Mouse (Mus musculus): ENCODE data around the gene Fgfr2. TPM values are rescaled to one million over a fixed set of nuclear protein-coding genes. Genes with fewer than 3 reads are reported as not detected.
A peak's percentile ranks its signal among the peaks of the same experiment; 100 is the strongest.

The Fgfr2 gene
- polyA plus RNA-seq, 1 experiment from 2014 or later, result 81.1 TPM

DNA sequence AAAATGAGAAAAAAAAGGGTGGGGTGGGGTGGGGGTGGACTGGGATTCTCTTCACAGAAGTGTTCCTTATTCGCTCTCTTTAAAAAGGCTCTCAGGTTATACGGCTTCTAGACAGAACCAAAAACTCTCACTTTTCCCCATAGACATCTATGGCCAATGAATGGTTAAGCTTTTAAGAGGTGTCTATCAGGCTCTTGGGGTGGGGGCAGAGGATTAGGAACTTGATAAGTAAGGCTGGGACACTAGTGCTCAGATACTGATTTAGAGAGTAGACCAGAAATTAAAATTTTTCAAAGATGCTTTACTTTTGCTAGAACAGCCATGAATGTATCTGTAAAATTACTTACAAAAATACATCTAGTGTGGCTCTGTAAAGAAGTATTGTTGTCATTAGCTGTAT, 528.8 kb downstream of the Fgfr2 start:
- no peak overlapping the region for H3K9ac ChIP-seq
- H3K27ac ChIP-seq, result no peak overlapping the region
- peaks cover 47% of the 10 kb centered on the region for H3K27me3 ChIP-seq
- no peaks in the 10 kb centered on the region for H3K9me3 ChIP-seq (replicated peaks)
- no peaks in the 10 kb centered on the region for H3K36me3 ChIP-seq
- no peak overlapping the region for H3K4me3 ChIP-seq
- no peak for ATAC-seq (ENCODE audit: low FRiP score)
- 93% methylated on average over 2 of the region's 2 CpGs for WGBS
- H3K4me2 ChIP-seq (replicated peaks), result no peak overlapping the region
- H3K4me1 ChIP-seq, result peaks cover 16% of the 10 kb centered on the region

DNA sequence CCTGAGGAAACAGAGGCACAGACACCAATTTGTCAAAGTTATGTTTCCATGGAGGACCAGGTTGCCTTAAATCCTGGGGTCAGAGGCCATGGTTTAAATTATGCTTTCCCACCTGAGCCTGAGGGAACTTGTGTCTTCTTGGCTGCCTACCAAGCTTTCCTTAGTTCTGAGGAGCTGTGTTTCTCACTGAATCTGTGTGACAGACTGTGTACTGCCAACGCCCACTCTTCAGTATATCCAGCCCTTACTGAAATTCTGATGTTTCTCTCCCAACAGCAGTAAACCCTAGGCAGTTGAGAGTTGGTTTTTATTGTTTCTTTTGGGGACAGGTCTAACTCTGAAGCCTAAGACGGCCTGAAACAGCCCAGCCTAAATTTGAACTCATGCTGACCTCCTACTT, 529.4 kb downstream of the Fgfr2 start:
- ATAC-seq (ENCODE audit: low FRiP score), result no peak
- no peak overlapping the region for H3K9ac ChIP-seq
- peaks cover 13% of the 10 kb centered on the region for H3K4me1 ChIP-seq
- no peaks in the 10 kb centered on the region for H3K9me3 ChIP-seq (replicated peaks)
- WGBS, result 78% methylated on average over 2 of the region's 2 CpGs
- H3K27me3 ChIP-seq, result peaks cover 41% of the 10 kb centered on the region
- no peaks in the 10 kb centered on the region for H3K36me3 ChIP-seq
- no peak overlapping the region for H3K4me2 ChIP-seq (replicated peaks)
- no peak overlapping the region for H3K27ac ChIP-seq
- no peak overlapping the region for H3K4me3 ChIP-seq

DNA sequence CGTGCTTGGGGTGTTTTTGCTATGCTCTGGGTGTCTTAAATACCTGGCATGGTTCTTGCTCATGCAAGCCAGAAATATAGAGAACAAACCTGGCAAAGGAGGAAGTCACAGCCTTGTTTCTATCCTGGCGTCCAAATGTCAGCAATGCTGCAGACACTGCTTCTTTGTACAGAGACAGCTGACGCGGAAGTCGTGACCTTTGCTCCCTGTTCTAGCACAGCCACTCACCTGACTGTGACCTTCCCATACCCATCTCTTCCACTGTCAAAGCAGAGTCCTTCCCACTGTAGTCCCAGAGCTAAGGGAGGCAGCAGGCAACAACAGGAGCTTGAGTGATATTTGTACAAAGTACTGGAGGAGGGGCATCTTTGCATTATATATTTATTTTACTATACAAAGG, 533.5 kb downstream of the Fgfr2 start:
- no peak overlapping the region for H3K27ac ChIP-seq
- H3K9ac ChIP-seq, result no peak overlapping the region
- H3K27me3 ChIP-seq, result peaks cover under 1% of the 10 kb centered on the region; the same call in 1 of the 2 replicates
- no peak overlapping the region for H3K4me3 ChIP-seq
- H3K36me3 ChIP-seq, result no peaks in the 10 kb centered on the region
- no peak for ATAC-seq (ENCODE audit: low FRiP score)
- H3K4me2 ChIP-seq (replicated peaks), result no peak overlapping the region
- H3K4me1 ChIP-seq, result no peaks in the 10 kb centered on the region
- no peaks in the 10 kb centered on the region for H3K9me3 ChIP-seq (replicated peaks)
- WGBS, result 58% methylated on average over 5 of the region's 5 CpGs

DNA sequence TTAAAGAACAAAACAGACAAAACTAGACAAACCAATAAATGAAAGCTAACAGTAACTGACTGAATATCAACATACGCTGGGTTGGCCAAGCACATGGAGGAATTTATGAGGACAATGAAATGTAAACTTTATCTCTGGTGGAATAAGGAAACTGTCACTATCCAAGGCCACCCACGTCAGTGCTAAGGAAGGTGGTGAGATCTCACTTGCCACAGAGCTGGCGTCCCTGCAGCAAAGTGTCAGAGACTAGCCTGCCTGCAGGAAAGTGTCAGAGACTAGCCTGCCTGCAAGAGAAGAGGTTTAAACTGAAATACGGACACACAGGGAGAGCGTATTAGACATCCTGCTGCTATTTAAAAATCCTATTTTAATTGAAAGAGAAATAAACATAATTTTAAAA, 536.0 kb downstream of the Fgfr2 start:
- no peak for ATAC-seq (ENCODE audit: low FRiP score)

DNA sequence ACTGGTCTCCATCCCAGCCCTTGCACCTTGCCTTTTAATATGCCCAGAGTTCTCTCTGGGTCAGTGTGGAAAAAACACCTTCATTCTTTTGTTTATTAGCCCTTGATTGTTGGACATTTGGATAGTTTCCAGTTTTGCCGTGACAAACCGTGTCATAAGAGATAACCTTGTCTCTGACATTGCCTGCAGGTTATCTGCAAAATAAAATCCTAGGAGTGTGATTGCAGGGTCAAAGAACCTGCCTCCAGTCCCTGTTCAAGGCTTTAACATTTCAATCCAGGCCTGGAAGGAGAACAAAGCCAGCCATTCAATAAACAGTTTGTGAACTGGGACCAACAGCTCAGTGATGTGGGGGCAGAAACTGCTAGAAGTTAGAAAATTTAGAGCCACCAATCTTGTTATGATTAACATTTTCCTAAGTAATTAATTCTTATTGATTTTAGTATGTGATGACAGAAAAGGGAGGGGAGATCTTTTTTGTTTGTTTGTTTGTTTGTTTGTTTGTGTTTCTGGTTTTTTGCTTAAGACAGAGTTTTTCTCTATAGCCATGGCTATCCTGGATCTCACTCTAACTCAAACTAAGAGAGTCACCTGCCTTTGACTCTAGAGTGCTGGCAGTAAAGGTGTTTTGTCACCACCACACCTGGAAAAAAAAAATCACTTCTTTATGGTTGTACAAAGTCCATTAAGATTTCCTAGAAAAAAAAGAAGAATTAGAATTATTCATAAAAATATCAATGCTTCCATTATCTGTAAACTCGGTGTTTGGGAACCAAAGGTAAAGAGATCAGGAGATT, 537.3 kb downstream of the Fgfr2 start:
- Histone ChIP-seq H3K27me3 (no peaks in the 10 kb centered on the region), H3K4me1 (no peaks in the 10 kb centered on the region), H3K36me3 (no peaks in the 10 kb centered on the region), H3K27ac (no peak overlapping the region), H3K9me3 (replicated peaks) (no peaks in the 10 kb centered on the region), H3K4me3 (no peak overlapping the region), H3K4me2 (replicated peaks) (no peak overlapping the region), H3K9ac (no peak overlapping the region)
- ATAC-seq (ENCODE audit: low FRiP score), result no peak
- 81% methylated on average over 3 of the region's 3 CpGs for WGBS

More for the DNA sequence above, 536.0 kb downstream of the Fgfr2 start:
- Histone ChIP-seq H3K9me3 (replicated peaks) (no peaks in the 10 kb centered on the region), H3K27me3 (no peaks in the 10 kb centered on the region), H3K4me3 (no peak overlapping the region), H3K4me2 (replicated peaks) (no peak overlapping the region), H3K36me3 (no peaks in the 10 kb centered on the region), H3K9ac (no peak overlapping the region), H3K4me1 (no peaks in the 10 kb centered on the region), H3K27ac (no peak overlapping the region)
- WGBS, result 76% methylated on average over 5 of the region's 5 CpGs

DNA sequence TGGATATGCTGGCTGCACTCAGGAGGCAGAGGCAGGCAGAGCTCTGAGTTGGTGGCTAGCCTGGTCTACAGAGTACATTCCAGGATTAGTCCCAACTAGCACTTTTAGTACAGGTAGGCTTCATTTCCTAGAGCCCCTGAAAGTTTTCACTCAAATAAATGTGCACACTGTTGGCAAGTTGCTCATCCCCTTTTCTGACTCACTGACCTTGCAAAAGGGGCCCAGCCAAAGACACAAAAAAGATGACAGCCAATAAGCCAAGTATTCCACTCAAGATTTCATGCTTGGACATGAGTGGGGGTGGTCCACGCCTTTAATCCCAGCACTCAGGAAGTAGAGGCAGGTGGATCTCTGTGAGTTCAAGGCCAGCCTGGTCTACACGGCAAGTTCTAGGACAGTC, 541.7 kb downstream of the Fgfr2 start:
- WGBS, result 96% methylated on average over 2 of the region's 2 CpGs
- Histone ChIP-seq H3K4me3 (no peak overlapping the region), H3K27ac (no peak overlapping the region), H3K4me2 (replicated peaks) (no peak overlapping the region), H3K27me3 (peaks cover 12% of the 10 kb centered on the region), H3K9ac (no peak overlapping the region), H3K36me3 (no peaks in the 10 kb centered on the region), H3K9me3 (replicated peaks) (no peaks in the 10 kb centered on the region; the same call in 1 of the 2 replicates), H3K4me1 (peaks cover 2% of the 10 kb centered on the region)
- ATAC-seq (ENCODE audit: low FRiP score), result no peak

DNA sequence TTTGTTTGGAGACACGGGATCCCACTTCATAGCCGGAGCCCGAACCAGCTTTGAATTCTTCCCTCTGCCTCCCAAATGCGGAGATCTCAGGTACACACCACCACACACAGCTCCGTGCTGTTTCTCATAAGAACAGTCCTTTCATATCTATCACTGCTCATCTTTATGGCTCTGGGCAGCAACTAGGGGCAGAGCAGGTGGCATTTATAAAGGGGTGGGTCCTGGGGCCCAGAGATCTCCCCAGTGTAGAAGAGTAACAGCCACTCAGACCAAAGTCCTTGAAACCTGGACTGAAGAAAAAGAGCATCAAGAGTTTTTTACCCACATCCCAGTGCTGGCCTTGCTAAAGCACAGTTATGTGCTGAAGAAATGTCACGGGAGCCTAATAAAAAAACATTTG, 542.6 kb downstream of the Fgfr2 start:
- Histone ChIP-seq H3K36me3 (no peaks in the 10 kb centered on the region), H3K4me2 (replicated peaks) (no peak overlapping the region), H3K4me1 (peaks cover 5% of the 10 kb centered on the region), H3K9me3 (replicated peaks) (no peaks in the 10 kb centered on the region; the same call in 1 of the 2 replicates), H3K27me3 (peaks cover 12% of the 10 kb centered on the region), H3K4me3 (no peak overlapping the region), H3K9ac (no peak overlapping the region), H3K27ac (no peak overlapping the region)
- WGBS, result 84% methylated on average over 6 of the region's 6 CpGs
- ATAC-seq (ENCODE audit: low FRiP score), result no peak

DNA sequence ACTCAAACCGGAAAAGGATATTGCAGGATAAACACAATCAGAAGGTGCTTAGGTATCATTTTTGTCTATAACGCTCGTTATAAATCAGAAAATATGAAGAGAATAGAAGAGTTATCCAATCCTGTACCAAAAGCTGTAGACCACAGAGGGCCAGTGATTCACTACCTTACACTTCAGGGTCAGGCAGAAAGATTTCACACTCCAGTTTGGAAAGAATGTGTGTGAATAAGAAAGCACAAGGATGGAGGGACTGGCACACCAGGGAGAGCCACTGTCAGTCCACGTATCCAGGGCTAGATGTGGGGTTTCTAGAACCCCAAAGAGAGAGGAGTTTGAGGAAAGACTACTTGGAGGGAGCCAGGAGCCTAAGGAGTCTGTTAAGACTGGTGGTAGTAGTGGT, 546.3 kb downstream of the Fgfr2 start:
- H3K4me2 ChIP-seq (replicated peaks), result peak overlapping the region; percentile 60
- H3K36me3 ChIP-seq, result no peaks in the 10 kb centered on the region
- WGBS, result 58% methylated on average over 4 of the region's 4 CpGs
- no peaks in the 10 kb centered on the region; the same call in 1 of the 2 replicates for H3K9me3 ChIP-seq (replicated peaks)
- ATAC-seq (ENCODE audit: low FRiP score), result no peak
- H3K4me3 ChIP-seq, result no peak overlapping the region
- peaks cover 12% of the 10 kb centered on the region for H3K27me3 ChIP-seq
- no peak overlapping the region for H3K27ac ChIP-seq
- H3K4me1 ChIP-seq, result peaks cover 17% of the 10 kb centered on the region
- H3K9ac ChIP-seq, result no peak overlapping the region

DNA sequence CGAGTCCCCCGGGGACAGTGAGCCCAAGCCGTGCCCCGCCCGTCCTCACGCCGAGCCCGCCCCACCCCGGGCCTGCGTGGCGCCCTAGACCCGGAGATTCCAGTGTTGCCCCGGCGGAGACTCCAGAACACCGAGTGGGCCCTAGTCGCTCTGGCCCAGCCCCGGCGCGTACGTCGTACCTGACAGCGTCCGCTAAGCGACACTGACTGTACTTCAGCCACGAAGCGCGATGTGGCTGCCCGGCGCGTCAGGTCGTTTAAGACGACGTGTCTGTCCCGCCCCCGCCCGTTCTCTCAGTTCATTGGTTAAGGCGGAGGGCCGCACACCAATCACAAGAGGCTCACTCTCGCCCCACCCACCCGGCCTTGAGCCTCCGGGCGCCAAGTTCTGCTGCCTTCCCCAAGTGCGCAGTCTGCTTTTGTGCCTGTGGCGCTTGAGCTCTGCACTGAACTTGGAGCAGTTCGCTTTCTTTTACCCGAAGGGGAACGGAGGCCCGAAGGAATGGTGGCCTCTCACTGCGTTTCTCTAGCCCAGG, 547.0 kb downstream of the Fgfr2 start, which contains the start of gene Oat:
TSS of gene Oat (minus strand) at position 283 of the 535 bp plus-strand sequence.
- WGBS, result under 1% methylated on average over 49 of the region's 49 CpGs
- ATAC-seq (ENCODE audit: low FRiP score), result peak; percentile 97
- Histone ChIP-seq H3K27ac (peak within 1 kb of the TSS; percentile 77), H3K9ac (peak within 1 kb of the TSS; percentile 61), H3K36me3 (no peaks in the 10 kb centered on the region), H3K27me3 (peaks cover 12% of the 10 kb centered on the region), H3K4me1 (peaks cover 21% of the 10 kb centered on the region), H3K9me3 (replicated peaks) (no peaks in the 10 kb centered on the region; the same call in 1 of the 2 replicates), H3K4me2 (replicated peaks) (peak within 1 kb of the TSS; percentile 60), H3K4me3 (peak within 1 kb of the TSS; percentile 56)

DNA sequence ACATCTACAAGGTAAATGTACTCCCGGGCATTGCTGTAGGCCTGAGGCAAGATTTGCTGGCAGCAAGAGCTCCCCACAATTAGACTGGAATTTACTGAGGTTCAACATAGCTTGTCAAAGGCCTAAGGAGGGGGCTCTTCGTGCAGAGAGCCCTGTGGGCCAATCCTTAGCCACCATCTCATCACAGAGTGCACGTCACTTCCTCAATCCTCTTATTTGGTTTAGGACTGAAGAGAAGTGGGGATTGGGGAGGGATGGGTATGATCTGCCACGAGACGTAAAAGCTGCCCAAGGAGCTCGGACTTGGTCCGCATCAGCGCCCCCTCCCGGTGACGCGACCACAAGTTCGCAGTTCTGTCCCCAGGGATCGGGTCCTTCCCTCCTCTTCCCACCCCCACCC, 547.5 kb downstream of the Fgfr2 start:
- Histone ChIP-seq H3K9ac (peak overlapping the region; percentile 61), H3K4me2 (replicated peaks) (peak overlapping the region; percentile 60), H3K4me3 (peak overlapping the region; percentile 56), H3K4me1 (peaks cover 21% of the 10 kb centered on the region), H3K36me3 (no peaks in the 10 kb centered on the region), H3K9me3 (replicated peaks) (no peaks in the 10 kb centered on the region; the same call in 1 of the 2 replicates), H3K27ac (peak overlapping the region; percentile 77), H3K27me3 (peaks cover 12% of the 10 kb centered on the region)
- under 1% methylated on average over 13 of the region's 13 CpGs for WGBS
- ATAC-seq (ENCODE audit: low FRiP score), result peak; percentile 85

DNA sequence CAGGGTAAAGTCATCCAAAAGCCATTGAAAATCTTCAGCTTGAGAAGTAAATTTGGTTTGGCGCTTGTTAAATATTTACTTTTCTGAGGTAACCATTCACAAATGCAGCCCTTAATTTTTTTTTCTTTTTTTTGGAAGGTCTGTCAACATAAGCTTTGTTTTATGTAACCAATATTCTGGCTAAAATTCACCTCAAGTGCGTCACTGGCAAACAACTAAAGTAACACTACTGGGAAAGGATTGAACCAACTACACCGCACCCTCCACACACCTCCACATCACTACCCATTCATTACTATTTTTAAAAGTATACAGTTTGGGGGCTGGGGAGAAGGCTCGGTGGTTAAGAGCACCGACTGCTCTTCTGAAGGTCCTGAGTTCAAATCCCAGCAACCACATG, 548.5 kb downstream of the Fgfr2 start:
- Histone ChIP-seq H3K27ac (no peak overlapping the region), H3K9me3 (replicated peaks) (no peaks in the 10 kb centered on the region; the same call in 1 of the 2 replicates), H3K4me1 (peaks cover 21% of the 10 kb centered on the region), H3K4me3 (no peak overlapping the region), H3K4me2 (replicated peaks) (no peak overlapping the region), H3K27me3 (peaks cover 12% of the 10 kb centered on the region), H3K36me3 (no peaks in the 10 kb centered on the region), H3K9ac (no peak overlapping the region)
- no peak for ATAC-seq (ENCODE audit: low FRiP score)
- 85% methylated on average over 5 of the region's 5 CpGs for WGBS

DNA sequence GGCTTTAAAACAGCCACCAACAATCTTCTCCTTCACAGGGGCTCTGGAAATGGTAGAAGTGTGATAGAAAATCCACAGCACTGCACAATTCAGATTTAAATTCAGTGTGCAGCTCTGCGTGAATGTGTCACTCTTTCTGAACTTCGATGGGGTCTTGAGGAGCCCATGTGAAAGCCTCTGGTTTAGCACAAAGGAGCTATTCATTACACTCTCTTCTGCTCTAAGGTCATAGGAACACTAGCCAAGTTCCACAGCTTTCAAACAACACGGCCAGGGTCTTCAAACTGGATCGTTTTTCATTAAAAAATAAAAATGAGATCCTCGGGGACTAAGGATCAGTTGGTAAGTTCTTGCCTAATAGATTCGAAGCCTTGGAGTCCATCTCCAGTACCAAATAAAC, 549.9 kb downstream of the Fgfr2 start:
- Histone ChIP-seq H3K9me3 (replicated peaks) (no peaks in the 10 kb centered on the region), H3K9ac (no peak overlapping the region), H3K36me3 (peaks cover 6% of the 10 kb centered on the region; the same call in 1 of the 2 replicates), H3K4me3 (no peak overlapping the region), H3K4me2 (replicated peaks) (no peak overlapping the region), H3K27me3 (peaks cover 9% of the 10 kb centered on the region), H3K27ac (peak overlapping the region; percentile 61), H3K4me1 (peaks cover 21% of the 10 kb centered on the region)
- ATAC-seq (ENCODE audit: low FRiP score), result no peak
- 41% methylated on average over 6 of the region's 6 CpGs for WGBS

Measured in hindbrain, embryonic 12.5 days (tissue).